Mouse (Mus musculus): ENCODE data around the gene Txndc16.

- TF ChIP-seq TAL1 (IDR thresholded peaks at IDR 0.05; ENCODE audit: low read length) = no peak
- TF ChIP-seq GATA1 (IDR thresholded peaks at IDR 0.05; ENCODE audit: low read length) = no peak
These were observed 47.9 kb downstream of the Txndc16 start for GRCm38 (mm10) chr14:45172260-45172659.

All from erythroblast, embryonic 14.5 days (primary cell).